Mouse (Mus musculus): ENCODE measurements around the gene Fam187a. TPM values are rescaled to one million over a fixed set of nuclear protein-coding genes. Genes with fewer than 3 reads are reported as not detected.
A peak's percentile ranks its signal among the peaks of the same experiment; 100 is the strongest.

The Fam187a gene
- not detected in 2 replicates for polyA plus RNA-seq (2014; fragmentation: Nextera tagmentation; extraction: Ambion mirVana)

- Histone ChIP-seq H3K4me2 (replicated peaks; ENCODE audit: low read depth, low read length) (no peak within 1 kb of the TSS), H3K9me3 (ENCODE audit: control insufficient read depth, low read length) (no peaks in the 10 kb centered on the region), H3K27me3 (ENCODE audit: control insufficient read depth, insufficient read depth, low read length) (no peaks in the 10 kb centered on the region), H3K4me3 (ENCODE audit: low read length) (no peak within 1 kb of the TSS), H3K4me1 (ENCODE audit: control insufficient read depth, insufficient read depth, low read length) (peaks cover 7% of the 10 kb centered on the region; the same call in 1 of the 2 replicates), H3K27ac (ENCODE audit: low read depth, low read length) (no peak within 1 kb of the TSS), H3K36me3 (ENCODE audit: control insufficient read depth, insufficient read depth, low read length) (no peaks in the 10 kb centered on the region), H3K9ac (ENCODE audit: low read depth, low read length) (no peak within 1 kb of the TSS)
- no peak for ATAC-seq (ENCODE audit: low FRiP score, low TSS enrichment)
- WGBS = 56% methylated on average over 10 of the region's 10 CpGs
Measured at GRCm38 (mm10) chr11:102884616-102885219, at the start of gene Fam187a. Gene Fam187a (plus strand): TSS chr11:102885169.

- H3K4me2 ChIP-seq (replicated peaks; ENCODE audit: low read depth, low read length) = no peak within 1 kb of the TSS
- WGBS = 77% methylated on average over 4 of the region's 4 CpGs
- H3K9me3 ChIP-seq (ENCODE audit: control insufficient read depth, low read length) = no peaks in the 10 kb centered on the region
- H3K27me3 ChIP-seq (ENCODE audit: control insufficient read depth, insufficient read depth, low read length) = no peaks in the 10 kb centered on the region
- no peak within 1 kb of the TSS for H3K4me3 ChIP-seq (ENCODE audit: low read length)
- no peak for ATAC-seq (ENCODE audit: low FRiP score, low TSS enrichment)
- H3K9ac ChIP-seq (ENCODE audit: low read depth, low read length) = no peak within 1 kb of the TSS; the same call in 1 of the 2 replicates
- no peak within 1 kb of the TSS for H3K27ac ChIP-seq (ENCODE audit: low read depth, low read length)
- H3K36me3 ChIP-seq (ENCODE audit: control insufficient read depth, insufficient read depth, low read length) = peaks cover 36% of the 10 kb centered on the region
- H3K4me1 ChIP-seq (ENCODE audit: control insufficient read depth, insufficient read depth, low read length) = peaks cover 7% of the 10 kb centered on the region; the same call in 1 of the 2 replicates
Measured at GRCm38 (mm10) chr11:102835549-102835948, 49.4 kb upstream of the Fam187a start, which contains the start of gene Higd1b. Gene Higd1b (plus strand): TSS chr11:102835849.

- no peak overlapping the region for H3K27ac ChIP-seq (ENCODE audit: low read depth, low read length)
- H3K36me3 ChIP-seq (ENCODE audit: control insufficient read depth, insufficient read depth, low read length) = peaks cover 41% of the 10 kb centered on the region
- no peak overlapping the region for H3K4me3 ChIP-seq (ENCODE audit: low read length)
- no peaks in the 10 kb centered on the region for H3K27me3 ChIP-seq (ENCODE audit: control insufficient read depth, insufficient read depth, low read length)
- H3K4me1 ChIP-seq (ENCODE audit: control insufficient read depth, insufficient read depth, low read length) = peaks cover 7% of the 10 kb centered on the region; the same call in 1 of the 2 replicates
- ATAC-seq (ENCODE audit: low FRiP score, low TSS enrichment) = no peak
- H3K9me3 ChIP-seq (ENCODE audit: control insufficient read depth, low read length) = no peaks in the 10 kb centered on the region
- no peak overlapping the region for H3K9ac ChIP-seq (ENCODE audit: low read depth, low read length)
- 86% methylated on average over 9 of the region's 9 CpGs for WGBS
- no peak overlapping the region for H3K4me2 ChIP-seq (replicated peaks; ENCODE audit: low read depth, low read length)
Measured at GRCm38 (mm10) chr11:102836146-102836545, 48.8 kb upstream of the Fam187a start.

- 91% methylated on average over 1 of the region's 1 CpGs for WGBS
- Histone ChIP-seq H3K27me3 (ENCODE audit: control insufficient read depth, insufficient read depth, low read length) (no peaks in the 10 kb centered on the region), H3K4me3 (ENCODE audit: low read length) (no peak overlapping the region), H3K36me3 (ENCODE audit: control insufficient read depth, insufficient read depth, low read length) (peaks cover 53% of the 10 kb centered on the region), H3K4me2 (replicated peaks; ENCODE audit: low read depth, low read length) (no peak overlapping the region), H3K9me3 (ENCODE audit: control insufficient read depth, low read length) (no peaks in the 10 kb centered on the region), H3K4me1 (ENCODE audit: control insufficient read depth, insufficient read depth, low read length) (peaks cover 7% of the 10 kb centered on the region; the same call in 1 of the 2 replicates), H3K9ac (ENCODE audit: low read depth, low read length) (no peak overlapping the region), H3K27ac (ENCODE audit: low read depth, low read length) (no peak overlapping the region)
- ATAC-seq (ENCODE audit: low FRiP score, low TSS enrichment) = no peak
Measured at GRCm38 (mm10) chr11:102837385-102837784, 47.6 kb upstream of the Fam187a start.

GRCm38 (mm10) chr11:102838126-102838525 lies 46.8 kb upstream of the Fam187a start:
- no peak for ATAC-seq (ENCODE audit: low FRiP score, low TSS enrichment)
- H3K9me3 ChIP-seq (ENCODE audit: control insufficient read depth, low read length) = no peaks in the 10 kb centered on the region
- peaks cover 60% of the 10 kb centered on the region for H3K36me3 ChIP-seq (ENCODE audit: control insufficient read depth, insufficient read depth, low read length)
- no peak overlapping the region for H3K4me3 ChIP-seq (ENCODE audit: low read length)
- no peak overlapping the region for H3K4me2 ChIP-seq (replicated peaks; ENCODE audit: low read depth, low read length)
- peaks cover 2% of the 10 kb centered on the region; the same call in 1 of the 2 replicates for H3K4me1 ChIP-seq (ENCODE audit: control insufficient read depth, insufficient read depth, low read length)
- H3K27ac ChIP-seq (ENCODE audit: low read depth, low read length) = no peak overlapping the region
- H3K27me3 ChIP-seq (ENCODE audit: control insufficient read depth, insufficient read depth, low read length) = no peaks in the 10 kb centered on the region
- H3K9ac ChIP-seq (ENCODE audit: low read depth, low read length) = no peak overlapping the region
- 95% methylated on average over 2 of the region's 2 CpGs for WGBS

- H3K27ac ChIP-seq (ENCODE audit: low read depth, low read length) = no peak overlapping the region
- H3K27me3 ChIP-seq (ENCODE audit: control insufficient read depth, insufficient read depth, low read length) = no peaks in the 10 kb centered on the region
- H3K9ac ChIP-seq (ENCODE audit: low read depth, low read length) = no peak overlapping the region
- ATAC-seq (ENCODE audit: low FRiP score, low TSS enrichment) = no peak
- no peak overlapping the region for H3K4me3 ChIP-seq (ENCODE audit: low read length)
- H3K9me3 ChIP-seq (ENCODE audit: control insufficient read depth, low read length) = no peaks in the 10 kb centered on the region
- no peaks in the 10 kb centered on the region for H3K4me1 ChIP-seq (ENCODE audit: control insufficient read depth, insufficient read depth, low read length)
- 87% methylated on average over 9 of the region's 9 CpGs for WGBS
- peaks cover 66% of the 10 kb centered on the region for H3K36me3 ChIP-seq (ENCODE audit: control insufficient read depth, insufficient read depth, low read length)
- no peak overlapping the region for H3K4me2 ChIP-seq (replicated peaks; ENCODE audit: low read depth, low read length)
Measured at GRCm38 (mm10) chr11:102838616-102839150, 46.3 kb upstream of the Fam187a start.

- no peak overlapping the region for H3K9ac ChIP-seq (ENCODE audit: low read depth, low read length)
- 59% methylated on average over 10 of the region's 10 CpGs for WGBS
- H3K9me3 ChIP-seq (ENCODE audit: control insufficient read depth, low read length) = no peaks in the 10 kb centered on the region
- no peak for ATAC-seq (ENCODE audit: low FRiP score, low TSS enrichment)
- peaks cover 98% of the 10 kb centered on the region for H3K36me3 ChIP-seq (ENCODE audit: control insufficient read depth, insufficient read depth, low read length)
- H3K4me3 ChIP-seq (ENCODE audit: low read length) = no peak overlapping the region
- no peaks in the 10 kb centered on the region for H3K27me3 ChIP-seq (ENCODE audit: control insufficient read depth, insufficient read depth, low read length)
- no peak overlapping the region for H3K4me2 ChIP-seq (replicated peaks; ENCODE audit: low read depth, low read length)
- no peaks in the 10 kb centered on the region for H3K4me1 ChIP-seq (ENCODE audit: control insufficient read depth, insufficient read depth, low read length)
- H3K27ac ChIP-seq (ENCODE audit: low read depth, low read length) = no peak overlapping the region
Measured at GRCm38 (mm10) chr11:102845926-102846325, 39.0 kb upstream of the Fam187a start.

GRCm38 (mm10) chr11:102851883-102852282 lies 33.1 kb upstream of the Fam187a start:
- no peak overlapping the region for H3K4me3 ChIP-seq (ENCODE audit: low read length)
- no peak overlapping the region for H3K9ac ChIP-seq (ENCODE audit: low read depth, low read length)
- H3K4me1 ChIP-seq (ENCODE audit: control insufficient read depth, insufficient read depth, low read length) = no peaks in the 10 kb centered on the region
- WGBS = 61% methylated on average over 5 of the region's 5 CpGs
- H3K9me3 ChIP-seq (ENCODE audit: control insufficient read depth, low read length) = no peaks in the 10 kb centered on the region
- ATAC-seq (ENCODE audit: low FRiP score, low TSS enrichment) = peak; percentile 85; the same call in 1 of the 2 replicates
- no peaks in the 10 kb centered on the region for H3K27me3 ChIP-seq (ENCODE audit: control insufficient read depth, insufficient read depth, low read length)
- H3K36me3 ChIP-seq (ENCODE audit: control insufficient read depth, insufficient read depth, low read length) = peaks cover 96% of the 10 kb centered on the region
- no peak overlapping the region for H3K27ac ChIP-seq (ENCODE audit: low read depth, low read length)
- no peak overlapping the region for H3K4me2 ChIP-seq (replicated peaks; ENCODE audit: low read depth, low read length)

GRCm38 (mm10) chr11:102853760-102854159 lies 31.2 kb upstream of the Fam187a start:
- Histone ChIP-seq H3K9ac (ENCODE audit: low read depth, low read length) (no peak overlapping the region), H3K4me2 (replicated peaks; ENCODE audit: low read depth, low read length) (no peak overlapping the region), H3K4me3 (ENCODE audit: low read length) (no peak overlapping the region), H3K27me3 (ENCODE audit: control insufficient read depth, insufficient read depth, low read length) (no peaks in the 10 kb centered on the region), H3K36me3 (ENCODE audit: control insufficient read depth, insufficient read depth, low read length) (peaks cover 96% of the 10 kb centered on the region), H3K4me1 (ENCODE audit: control insufficient read depth, insufficient read depth, low read length) (no peaks in the 10 kb centered on the region), H3K27ac (ENCODE audit: low read depth, low read length) (no peak overlapping the region), H3K9me3 (ENCODE audit: control insufficient read depth, low read length) (no peaks in the 10 kb centered on the region)
- no peak for ATAC-seq (ENCODE audit: low FRiP score, low TSS enrichment)

Measured in kidney, embryonic 14.5 days (tissue).